Mouse (Mus musculus) liver, embryonic 14.5 days (tissue): ENCODE data around the gene Slx4ip.

Experiments
- CTCF ChIP-seq: IDR thresholded peaks from 2 replicates; pipeline ENCODE4 v1.5.1; 2016; ENCODE audit warnings: antibody characterized with exemption, low read depth, control low read depth
- EP300 ChIP-seq: IDR thresholded peaks from 2 replicates; pipeline ENCODE4 v1.6.1; 2016; ENCODE audit warnings: antibody characterized with exemption, low read depth

DNA sequence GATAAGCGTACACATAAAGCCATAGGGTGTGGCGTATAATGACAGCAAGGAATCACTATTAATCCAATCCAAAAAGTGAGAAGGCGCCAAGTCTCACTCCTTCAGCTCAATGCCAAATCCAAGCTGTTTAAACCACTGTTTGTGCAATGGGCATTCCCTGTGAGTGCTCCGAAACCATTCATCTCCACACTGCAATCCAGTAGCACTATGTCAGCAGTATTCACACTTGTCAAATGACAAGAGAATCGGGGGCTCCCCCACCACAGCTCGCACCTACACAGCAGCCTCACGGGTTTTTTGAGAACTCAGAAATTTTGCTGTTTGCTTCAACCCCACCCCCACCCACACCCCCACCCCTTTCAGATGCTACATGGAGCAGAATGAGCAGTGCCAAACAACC lies 190.0 kb downstream of the Slx4ip start:
- TF ChIP-seq CTCF (no peak), EP300 (no peak)
